Mouse (Mus musculus): Measurements from ENCODE around the gene Abca1. TPM values are rescaled to one million over a fixed set of nuclear protein-coding genes. Genes with fewer than 3 reads are reported as not detected.

Abca1 gene
- polyA plus RNA-seq, 1 experiment from 2014 or later: 11.5 TPM

- Histone ChIP-seq H3K4me1 (replicated peaks) (peaks cover 51% of the 10 kb centered on the region), H3K4me3 (replicated peaks) (no peak overlapping the region), H3K36me3 (replicated peaks) (no peaks in the 10 kb centered on the region), H3K27ac (replicated peaks) (no peak overlapping the region), H3K9me3 (replicated peaks) (no peaks in the 10 kb centered on the region), H3K27me3 (no peaks in the 10 kb centered on the region), H3K9ac (no peak overlapping the region), H3K4me2 (no peak overlapping the region)
- 59% methylated on average over 4 of the region's 5 CpGs for WGBS (ENCODE audit: insufficient replicate concordance)
- no peak for ATAC-seq (ENCODE audit: insufficient read depth)
Observed at GRCm38 (mm10) chr4:53149644-53150043, 10.1 kb downstream of the Abca1 start.

GRCm38 (mm10) chr4:53148817-53149216, 10.9 kb downstream of the Abca1 start:
- no peaks in the 10 kb centered on the region for H3K9me3 ChIP-seq (replicated peaks)
- no peak overlapping the region for H3K9ac ChIP-seq
- H3K4me3 ChIP-seq (replicated peaks): no peak overlapping the region
- 58% methylated on average over 2 of the region's 2 CpGs for WGBS (ENCODE audit: insufficient replicate concordance)
- peaks cover 54% of the 10 kb centered on the region for H3K4me1 ChIP-seq (replicated peaks)
- ATAC-seq (ENCODE audit: insufficient read depth): no peak
- no peak overlapping the region for H3K4me2 ChIP-seq
- H3K27ac ChIP-seq (replicated peaks): no peak overlapping the region
- no peaks in the 10 kb centered on the region for H3K27me3 ChIP-seq
- H3K36me3 ChIP-seq (replicated peaks): no peaks in the 10 kb centered on the region

- 37% methylated on average over 2 of the region's 2 CpGs for WGBS (ENCODE audit: insufficient replicate concordance)
- peak overlapping the region; percentile 57 for H3K27ac ChIP-seq (replicated peaks)
- H3K9me3 ChIP-seq (replicated peaks): no peaks in the 10 kb centered on the region
- no peak overlapping the region for H3K9ac ChIP-seq
- H3K27me3 ChIP-seq: no peaks in the 10 kb centered on the region
- ATAC-seq (ENCODE audit: insufficient read depth): no peak
- H3K36me3 ChIP-seq (replicated peaks): no peaks in the 10 kb centered on the region
- no peak overlapping the region for H3K4me2 ChIP-seq
- H3K4me1 ChIP-seq (replicated peaks): peaks cover 51% of the 10 kb centered on the region
- H3K4me3 ChIP-seq (replicated peaks): no peak overlapping the region
Observed at GRCm38 (mm10) chr4:53147454-53147853, 12.2 kb downstream of the Abca1 start.

GRCm38 (mm10) chr4:53147046-53147445, 12.6 kb downstream of the Abca1 start:
- WGBS (ENCODE audit: insufficient replicate concordance): 57% methylated on average over 4 of the region's 4 CpGs
- no peaks in the 10 kb centered on the region for H3K27me3 ChIP-seq
- no peaks in the 10 kb centered on the region for H3K9me3 ChIP-seq (replicated peaks)
- ATAC-seq (ENCODE audit: insufficient read depth): no peak
- H3K4me3 ChIP-seq (replicated peaks): no peak overlapping the region
- H3K4me2 ChIP-seq: no peak overlapping the region; the same call in 1 of the 2 replicates
- peak overlapping the region; percentile 57 for H3K27ac ChIP-seq (replicated peaks)
- peaks cover 49% of the 10 kb centered on the region for H3K4me1 ChIP-seq (replicated peaks)
- H3K36me3 ChIP-seq (replicated peaks): no peaks in the 10 kb centered on the region
- H3K9ac ChIP-seq: no peak overlapping the region

GRCm38 (mm10) chr4:53146227-53146949, 13.3 kb downstream of the Abca1 start:
- no peak for ATAC-seq (ENCODE audit: insufficient read depth)
- Histone ChIP-seq H3K27me3 (no peaks in the 10 kb centered on the region), H3K4me2 (no peak overlapping the region; the same call in 1 of the 2 replicates), H3K9me3 (replicated peaks) (no peaks in the 10 kb centered on the region), H3K4me1 (replicated peaks) (peaks cover 46% of the 10 kb centered on the region), H3K36me3 (replicated peaks) (no peaks in the 10 kb centered on the region), H3K4me3 (replicated peaks) (no peak overlapping the region), H3K27ac (replicated peaks) (peak overlapping the region; percentile 57), H3K9ac (no peak overlapping the region)
- 65% methylated on average over 12 of the region's 12 CpGs for WGBS (ENCODE audit: insufficient replicate concordance)

GRCm38 (mm10) chr4:53145434-53146168, 14.1 kb downstream of the Abca1 start:
- H3K4me2 ChIP-seq: no peak overlapping the region
- H3K36me3 ChIP-seq (replicated peaks): no peaks in the 10 kb centered on the region
- 60% methylated on average over 12 of the region's 12 CpGs for WGBS (ENCODE audit: insufficient replicate concordance)
- no peaks in the 10 kb centered on the region for H3K9me3 ChIP-seq (replicated peaks)
- peaks cover 43% of the 10 kb centered on the region for H3K4me1 ChIP-seq (replicated peaks)
- H3K9ac ChIP-seq: no peak overlapping the region
- no peak for ATAC-seq (ENCODE audit: insufficient read depth)
- H3K27ac ChIP-seq (replicated peaks): 0 out of 2 replicates have a peak overlapping the region, but pooled peaks have one; percentile 19
- no peaks in the 10 kb centered on the region for H3K27me3 ChIP-seq
- H3K4me3 ChIP-seq (replicated peaks): no peak overlapping the region

- Histone ChIP-seq H3K9me3 (replicated peaks) (no peaks in the 10 kb centered on the region), H3K4me2 (peak overlapping the region; percentile 10; the same call in 1 of the 2 replicates), H3K27me3 (no peaks in the 10 kb centered on the region), H3K9ac (no peak overlapping the region), H3K4me1 (replicated peaks) (peaks cover 42% of the 10 kb centered on the region), H3K27ac (replicated peaks) (peak overlapping the region; percentile 33; the same call in 1 of the 2 replicates), H3K36me3 (replicated peaks) (no peaks in the 10 kb centered on the region), H3K4me3 (replicated peaks) (no peak overlapping the region)
- ATAC-seq (ENCODE audit: insufficient read depth): no peak
- WGBS (ENCODE audit: insufficient replicate concordance): 73% methylated on average over 10 of the region's 10 CpGs
Observed at GRCm38 (mm10) chr4:53144571-53144970, 15.1 kb downstream of the Abca1 start.

GRCm38 (mm10) chr4:53144021-53144420, 15.7 kb downstream of the Abca1 start:
- H3K9me3 ChIP-seq (replicated peaks): no peaks in the 10 kb centered on the region
- H3K4me2 ChIP-seq: peak overlapping the region; percentile 10; the same call in 1 of the 2 replicates
- no peaks in the 10 kb centered on the region for H3K27me3 ChIP-seq
- peak; percentile 68 for ATAC-seq (ENCODE audit: insufficient read depth)
- no peaks in the 10 kb centered on the region for H3K36me3 ChIP-seq (replicated peaks)
- peak overlapping the region; percentile 69 for H3K27ac ChIP-seq (replicated peaks)
- H3K4me3 ChIP-seq (replicated peaks): peak overlapping the region; percentile 47
- peak overlapping the region; percentile 37; the same call in 1 of the 2 replicates for H3K9ac ChIP-seq
- peaks cover 42% of the 10 kb centered on the region for H3K4me1 ChIP-seq (replicated peaks)
- 58% methylated on average over 8 of the region's 8 CpGs for WGBS (ENCODE audit: insufficient replicate concordance)

GRCm38 (mm10) chr4:53140678-53141077, 19.0 kb downstream of the Abca1 start:
- WGBS (ENCODE audit: insufficient replicate concordance): 63% methylated on average over 6 of the region's 6 CpGs

GRCm38 (mm10) chr4:53139495-53139894, 20.2 kb downstream of the Abca1 start:
- no peaks in the 10 kb centered on the region for H3K27me3 ChIP-seq
- H3K4me2 ChIP-seq: peak overlapping the region; percentile 33
- H3K9ac ChIP-seq: no peak overlapping the region
- no peaks in the 10 kb centered on the region for H3K36me3 ChIP-seq (replicated peaks)
- peak; percentile 73 for ATAC-seq (ENCODE audit: insufficient read depth)
- H3K4me3 ChIP-seq (replicated peaks): no peak overlapping the region
- 52% methylated on average over 2 of the region's 2 CpGs for WGBS (ENCODE audit: insufficient replicate concordance)
- peak overlapping the region; percentile 66 for H3K27ac ChIP-seq (replicated peaks)
- peaks cover 38% of the 10 kb centered on the region for H3K4me1 ChIP-seq (replicated peaks)
- no peaks in the 10 kb centered on the region for H3K9me3 ChIP-seq (replicated peaks)

More at GRCm38 (mm10) chr4:53140678-53141077, 19.0 kb downstream of the Abca1 start:
- peak overlapping the region; percentile 61 for H3K27ac ChIP-seq (replicated peaks)
- no peaks in the 10 kb centered on the region for H3K36me3 ChIP-seq (replicated peaks)
- H3K4me2 ChIP-seq: peak overlapping the region; percentile 32
- H3K4me1 ChIP-seq (replicated peaks): peaks cover 47% of the 10 kb centered on the region
- no peak for ATAC-seq (ENCODE audit: insufficient read depth)
- H3K9ac ChIP-seq: no peak overlapping the region
- no peak overlapping the region for H3K4me3 ChIP-seq (replicated peaks)
- H3K9me3 ChIP-seq (replicated peaks): no peaks in the 10 kb centered on the region
- no peaks in the 10 kb centered on the region for H3K27me3 ChIP-seq

GRCm38 (mm10) chr4:53138974-53139373, 20.7 kb downstream of the Abca1 start:
- ATAC-seq (ENCODE audit: insufficient read depth): peak; percentile 56
- H3K9me3 ChIP-seq (replicated peaks): no peaks in the 10 kb centered on the region
- 8% methylated on average over 3 of the region's 3 CpGs for WGBS (ENCODE audit: insufficient replicate concordance)
- H3K36me3 ChIP-seq (replicated peaks): no peaks in the 10 kb centered on the region
- H3K27me3 ChIP-seq: no peaks in the 10 kb centered on the region
- no peak overlapping the region for H3K4me3 ChIP-seq (replicated peaks)
- H3K4me2 ChIP-seq: peak overlapping the region; percentile 33; the same call in 1 of the 2 replicates
- no peak overlapping the region for H3K9ac ChIP-seq
- peak overlapping the region; percentile 66 for H3K27ac ChIP-seq (replicated peaks)
- peaks cover 37% of the 10 kb centered on the region for H3K4me1 ChIP-seq (replicated peaks)

Data from liver, embryonic 15.5 days (tissue).